Mouse (Mus musculus) heart, embryonic 12.5 days (tissue): ENCODE measurements around the gene Cblb. TPM values are rescaled to one million over a fixed set of nuclear protein-coding genes. Genes with fewer than 3 reads are reported as not detected.

Experiments
- ATAC-seq: fragments of 200-750 bp; cut with Nextera tagmentation; 2 replicates; pipeline ENCODE4 v1.8.0; 2017; ENCODE audit warnings: moderate TSS enrichment, moderate library complexity; ENCODE audit not compliant: insufficient number of reproducible peaks, low FRiP score
- H3K27ac ChIP-seq: fragments of 300-500 bp; sonication (generic); 2 replicates; pipeline ENCODE4 v1.5.1; 2016; ENCODE audit warnings: mild to moderate bottlenecking, moderate library complexity; ENCODE audit not compliant: poor library complexity, severe bottlenecking
- H3K27me3 ChIP-seq: fragments of 300-500 bp; sonication (generic); replicated peaks from 2 replicates; pipeline ENCODE4 v1.6.1; 2016; ENCODE audit warnings: mild to moderate bottlenecking, moderate library complexity
- H3K36me3 ChIP-seq: fragments of 300-500 bp; sonication (generic); 2 replicates; pipeline ENCODE4 v1.6.1; 2016; ENCODE audit warnings: mild to moderate bottlenecking, moderate library complexity
- H3K4me1 ChIP-seq: fragments of 300-500 bp; sonication (generic); replicated peaks from 2 replicates; pipeline ENCODE4 v1.6.1; 2016; ENCODE audit warnings: mild to moderate bottlenecking
- H3K4me2 ChIP-seq: fragments of 300-500 bp; sonication (generic); 2 replicates; pipeline ENCODE4 v1.6.1; 2016; ENCODE audit warnings: mild to moderate bottlenecking, moderate library complexity
- H3K4me3 ChIP-seq: fragments of 300-500 bp; sonication (generic); 2 replicates; pipeline ENCODE4 v1.5.1; 2016; ENCODE audit warnings: mild to moderate bottlenecking
- H3K9ac ChIP-seq: fragments of 300-500 bp; sonication (generic); 2 replicates; pipeline ENCODE4 v1.6.1; 2016; ENCODE audit warnings: mild to moderate bottlenecking, moderate library complexity
- H3K9me3 ChIP-seq: fragments of 300-500 bp; sonication (generic); replicated peaks from 2 replicates; pipeline ENCODE4 v1.6.1; 2016; ENCODE audit warnings: mild to moderate bottlenecking, moderate library complexity
- WGBS: fragments of 180-500 bp; shearing (Covaris S2); methylation state at CpG from one replicate; pipeline ENCODE4 v1.1.7; 2016; 5-methylcytosine and 5-hydroxymethylcytosine counted together
- polyA plus RNA-seq: library from polyadenylated mRNA; unstranded; fragments of >200 nt; fragmentation: Nextera tagmentation; extraction: Ambion mirVana; gene quantifications from 2 replicates; pipeline ENCODE4 v1.2.1, GENCODE M21; 2016

The Cblb gene
- polyA plus RNA-seq, 1 experiment from 2014 or later: 15.4 TPM

- peaks cover 70% of the 10 kb centered on the region for H3K4me1 ChIP-seq
- H3K36me3 ChIP-seq: no peaks in the 10 kb centered on the region
- H3K27ac ChIP-seq: peak overlapping the region; percentile 82
- ATAC-seq: no peak
- H3K27me3 ChIP-seq: peaks cover 2% of the 10 kb centered on the region; the same call in 1 of the 2 replicates
- no peaks in the 10 kb centered on the region for H3K9me3 ChIP-seq
- H3K9ac ChIP-seq: peak overlapping the region; percentile 23; the same call in 1 of the 2 replicates
- WGBS: 54% methylated on average over 4 of the region's 4 CpGs
- peak overlapping the region; percentile 36 for H3K4me2 ChIP-seq
- no peak overlapping the region for H3K4me3 ChIP-seq
These were observed 28.5 kb downstream of the Cblb start for GRCm38 (mm10) chr16:52059535-52059934.

DNA sequence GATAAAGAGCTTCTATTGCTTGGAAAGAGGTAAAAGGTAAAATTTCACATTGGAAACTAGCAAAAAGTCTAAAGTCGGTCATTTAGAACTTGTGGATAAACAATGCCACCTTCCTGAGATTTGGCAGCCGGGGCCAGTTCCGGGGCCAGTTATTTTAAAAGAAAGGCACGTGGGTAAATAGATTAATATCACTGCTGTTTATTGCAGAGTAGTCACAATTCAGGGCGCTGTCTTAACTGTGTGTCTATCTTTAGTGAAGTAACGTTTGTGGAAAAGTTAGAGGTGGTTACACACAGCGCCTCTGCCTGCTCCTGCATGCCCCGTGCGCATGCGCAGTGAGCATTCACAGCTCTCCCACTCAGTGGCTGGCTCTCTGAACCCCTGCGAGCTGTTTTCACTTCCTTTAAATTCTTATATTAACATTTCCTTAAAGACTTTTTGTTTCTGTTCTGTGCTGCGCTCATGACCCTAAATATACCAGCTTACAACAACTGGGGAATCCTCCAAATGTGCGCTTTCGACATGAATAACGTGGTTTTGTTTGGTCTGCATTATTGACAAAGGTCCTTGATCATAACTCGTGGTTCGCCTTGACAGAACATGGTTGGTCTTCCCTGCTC lies 29.2 kb downstream of the Cblb start:
- peak overlapping the region; percentile 72 for H3K27ac ChIP-seq
- ATAC-seq: 0 out of 2 replicates have a peak, but pooled peaks have one; percentile 36
- H3K4me2 ChIP-seq: 0 out of 2 replicates have a peak overlapping the region, but pooled peaks have one; percentile 32
- no peak overlapping the region for H3K9ac ChIP-seq
- no peaks in the 10 kb centered on the region for H3K36me3 ChIP-seq
- no peak overlapping the region for H3K4me3 ChIP-seq
- no peaks in the 10 kb centered on the region for H3K9me3 ChIP-seq
- no peaks in the 10 kb centered on the region for H3K27me3 ChIP-seq
- WGBS: 66% methylated on average over 17 of the region's 17 CpGs
- peaks cover 71% of the 10 kb centered on the region for H3K4me1 ChIP-seq

GRCm38 (mm10) chr16:52061015-52061481 lies 30.0 kb downstream of the Cblb start:
- peak overlapping the region; percentile 72 for H3K27ac ChIP-seq
- no peak overlapping the region for H3K4me3 ChIP-seq
- H3K9me3 ChIP-seq: no peaks in the 10 kb centered on the region
- 41% methylated on average over 4 of the region's 4 CpGs for WGBS
- H3K4me2 ChIP-seq: 0 out of 2 replicates have a peak overlapping the region, but pooled peaks have one; percentile 32
- no peak overlapping the region for H3K9ac ChIP-seq
- H3K36me3 ChIP-seq: no peaks in the 10 kb centered on the region
- H3K4me1 ChIP-seq: peaks cover 65% of the 10 kb centered on the region
- peak; percentile 53; the same call in 1 of the 2 replicates for ATAC-seq
- no peaks in the 10 kb centered on the region for H3K27me3 ChIP-seq

GRCm38 (mm10) chr16:52064309-52065105 lies 33.5 kb downstream of the Cblb start:
- H3K4me3 ChIP-seq: no peak overlapping the region
- no peak overlapping the region for H3K9ac ChIP-seq
- H3K9me3 ChIP-seq: no peaks in the 10 kb centered on the region
- H3K27me3 ChIP-seq: peaks cover 11% of the 10 kb centered on the region; the same call in 1 of the 2 replicates
- peak overlapping the region; percentile 83 for H3K27ac ChIP-seq
- ATAC-seq: peak; percentile 76
- no peak overlapping the region for H3K4me2 ChIP-seq
- H3K4me1 ChIP-seq: peaks cover 55% of the 10 kb centered on the region
- 44% methylated on average over 12 of the region's 12 CpGs for WGBS
- H3K36me3 ChIP-seq: no peaks in the 10 kb centered on the region

DNA sequence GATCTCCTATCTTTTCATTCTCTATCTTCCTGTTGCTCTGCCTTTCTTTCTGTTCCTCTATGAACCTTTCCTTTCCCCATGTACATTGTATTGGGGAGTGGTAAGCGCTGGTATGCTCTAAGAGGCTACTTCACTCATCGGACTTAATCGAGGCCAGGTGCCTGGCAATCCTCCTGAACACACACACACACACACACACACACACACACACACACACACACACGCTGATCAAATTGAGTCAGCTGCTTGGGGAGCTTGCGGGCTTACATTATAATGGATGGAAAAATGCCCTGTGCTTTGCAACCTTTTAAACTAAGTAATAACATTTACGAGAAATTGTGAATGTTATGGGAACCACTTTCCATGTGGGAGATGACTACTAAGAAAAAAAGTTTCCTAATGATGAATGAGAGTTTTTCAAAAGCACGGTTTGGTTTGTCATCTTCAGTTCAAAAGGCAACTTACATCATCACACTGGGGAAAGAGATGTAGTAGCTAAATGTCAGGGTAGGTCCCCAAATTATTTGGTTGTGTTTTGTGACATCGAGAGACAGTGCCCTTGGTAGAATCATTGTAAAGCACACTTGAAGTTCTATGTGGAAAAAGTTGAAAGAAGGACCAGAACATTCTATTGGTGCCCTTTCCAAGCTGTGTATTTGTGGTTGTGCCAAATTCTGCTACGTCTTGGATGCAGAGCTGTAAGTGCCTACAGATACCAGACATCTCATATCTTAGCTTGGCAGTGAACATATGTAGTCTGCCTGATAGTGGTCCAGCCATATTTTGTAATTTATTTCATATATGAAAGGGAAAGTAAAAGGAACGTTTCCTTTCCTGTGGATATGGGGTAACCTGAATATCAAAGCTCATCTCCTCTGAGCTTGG lies 36.8 kb downstream of the Cblb start:
- Histone ChIP-seq H3K36me3 (no peaks in the 10 kb centered on the region), H3K27me3 (peaks cover 11% of the 10 kb centered on the region; the same call in 1 of the 2 replicates), H3K4me2 (no peak overlapping the region), H3K4me1 (peaks cover 58% of the 10 kb centered on the region), H3K9me3 (no peaks in the 10 kb centered on the region), H3K4me3 (no peak overlapping the region), H3K9ac (no peak overlapping the region), H3K27ac (no peak overlapping the region)
- WGBS: 73% methylated on average over 10 of the region's 10 CpGs
- ATAC-seq: no peak

DNA sequence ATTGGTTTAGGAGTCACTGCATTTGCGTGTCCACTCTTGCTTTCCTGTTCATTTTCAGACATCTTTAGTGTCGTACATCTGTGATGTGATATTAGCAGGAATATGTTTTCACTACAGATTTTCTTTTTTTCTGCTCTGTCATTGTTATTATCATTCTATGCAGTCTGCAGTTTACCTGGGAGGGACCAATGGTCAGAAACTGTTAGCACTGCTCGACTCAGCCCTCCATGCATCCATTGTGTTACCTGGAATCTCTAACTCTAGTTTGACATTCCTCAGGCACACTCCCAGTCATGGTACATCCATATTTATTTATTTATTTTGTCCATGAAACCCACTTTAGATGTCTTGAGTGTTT lies 37.5 kb downstream of the Cblb start:
- no peak overlapping the region for H3K4me2 ChIP-seq
- H3K9ac ChIP-seq: no peak overlapping the region
- peaks cover 64% of the 10 kb centered on the region for H3K4me1 ChIP-seq
- 90% methylated on average over 3 of the region's 3 CpGs for WGBS
- no peak overlapping the region for H3K4me3 ChIP-seq
- H3K9me3 ChIP-seq: no peaks in the 10 kb centered on the region
- no peak for ATAC-seq
- H3K27me3 ChIP-seq: peaks cover 11% of the 10 kb centered on the region; the same call in 1 of the 2 replicates
- no peaks in the 10 kb centered on the region for H3K36me3 ChIP-seq
- no peak overlapping the region for H3K27ac ChIP-seq

- no peak for ATAC-seq
- Histone ChIP-seq H3K27me3 (peaks cover 11% of the 10 kb centered on the region; the same call in 1 of the 2 replicates), H3K9ac (no peak overlapping the region), H3K4me2 (no peak overlapping the region), H3K36me3 (no peaks in the 10 kb centered on the region), H3K4me1 (peaks cover 57% of the 10 kb centered on the region), H3K9me3 (no peaks in the 10 kb centered on the region), H3K27ac (peak overlapping the region; percentile 96), H3K4me3 (no peak overlapping the region)
- WGBS: 48% methylated on average over 6 of the region's 6 CpGs
These were observed 38.6 kb downstream of the Cblb start for GRCm38 (mm10) chr16:52069648-52070047.

DNA sequence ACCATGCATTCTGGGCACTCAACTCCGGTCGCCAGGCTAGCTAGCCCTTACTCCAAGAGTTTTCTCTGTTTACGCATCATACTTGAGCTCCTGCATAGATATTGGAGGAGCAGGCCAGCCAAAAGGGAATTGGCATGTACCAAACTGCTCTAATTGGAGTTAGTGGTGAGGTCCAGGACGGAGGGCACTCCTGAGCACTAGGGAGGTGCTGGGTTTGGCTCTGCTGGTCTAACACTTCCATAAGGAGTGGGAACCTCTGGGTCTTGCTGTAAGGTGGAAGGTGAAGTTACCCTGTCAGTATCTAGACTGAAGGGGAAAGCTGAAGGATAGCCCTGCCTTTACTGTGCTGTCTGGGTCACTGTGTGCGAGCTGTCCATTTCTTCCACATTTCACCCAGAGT lies 39.1 kb downstream of the Cblb start:
- ATAC-seq: no peak
- peaks cover 11% of the 10 kb centered on the region; the same call in 1 of the 2 replicates for H3K27me3 ChIP-seq
- no peak overlapping the region for H3K4me3 ChIP-seq
- no peak overlapping the region for H3K4me2 ChIP-seq
- H3K9ac ChIP-seq: no peak overlapping the region; the same call in 1 of the 2 replicates
- no peaks in the 10 kb centered on the region for H3K9me3 ChIP-seq
- peaks cover 53% of the 10 kb centered on the region for H3K4me1 ChIP-seq
- peak overlapping the region; percentile 96 for H3K27ac ChIP-seq
- H3K36me3 ChIP-seq: no peaks in the 10 kb centered on the region
- 84% methylated on average over 5 of the region's 5 CpGs for WGBS

GRCm38 (mm10) chr16:52071290-52071689 lies 40.3 kb downstream of the Cblb start:
- Histone ChIP-seq H3K36me3 (no peaks in the 10 kb centered on the region), H3K4me1 (peaks cover 57% of the 10 kb centered on the region), H3K4me2 (peak overlapping the region; percentile 47; the same call in 1 of the 2 replicates), H3K27me3 (peaks cover 11% of the 10 kb centered on the region; the same call in 1 of the 2 replicates), H3K4me3 (no peak overlapping the region), H3K9me3 (no peaks in the 10 kb centered on the region), H3K27ac (peak overlapping the region; percentile 96), H3K9ac (no peak overlapping the region)
- WGBS: 46% methylated on average over 2 of the region's 2 CpGs
- no peak for ATAC-seq

DNA sequence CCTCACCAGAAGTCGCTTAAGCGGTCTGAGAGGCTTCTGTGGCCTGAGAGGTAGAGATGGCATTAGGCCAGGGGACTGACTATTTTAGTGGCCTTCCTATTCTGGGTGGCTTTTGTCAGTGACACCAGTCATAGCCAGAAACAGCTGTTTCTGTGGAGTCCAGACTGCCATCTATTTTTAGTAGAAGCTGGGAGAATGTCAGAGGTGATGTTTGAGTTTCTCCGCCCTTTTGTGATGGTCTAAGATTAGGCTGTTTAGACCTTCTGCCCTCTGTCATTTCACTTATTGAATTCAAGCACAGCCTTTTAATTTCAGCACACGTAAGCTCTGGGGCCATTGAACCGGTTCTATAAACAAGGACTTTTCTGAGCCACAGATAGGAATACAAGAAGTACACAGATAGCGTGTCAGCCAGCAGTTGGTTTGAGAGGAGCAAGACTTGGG lies 40.8 kb downstream of the Cblb start:
- H3K27ac ChIP-seq: peak overlapping the region; percentile 96
- H3K4me1 ChIP-seq: peaks cover 58% of the 10 kb centered on the region

More for the DNA sequence above, 40.8 kb downstream of the Cblb start:
- Histone ChIP-seq H3K36me3 (no peaks in the 10 kb centered on the region), H3K27me3 (peaks cover 9% of the 10 kb centered on the region; the same call in 1 of the 2 replicates), H3K4me3 (no peak overlapping the region), H3K9ac (no peak overlapping the region), H3K4me2 (peak overlapping the region; percentile 47), H3K9me3 (no peaks in the 10 kb centered on the region)
- ATAC-seq: peak; percentile 69
- 21% methylated on average over 6 of the region's 6 CpGs for WGBS
